In genomic region chr7:100493117-100493483, GRCm38 (mm10) we compare ENCODE assay signal across 8 mouse cellular contexts. TPM values are rescaled to one million over a fixed set of nuclear protein-coding genes. Genes with fewer than 3 reads are reported as not detected.
DNase-seq lines count a peak whose midpoint lies in the region; ATAC-seq and TF ChIP-seq lines count a peak whose summit lies in the region.

TSS of gene Ucp2 (plus strand) at chr7:100493337.

- H3K9ac ChIP-seq in hindbrain, embryonic 14.5 days, result peak within 1 kb of the TSS; percentile 49

- ATAC-seq in G1E (ENCODE audit: extremely low read depth, insufficient number of reproducible peaks, low FRiP score, poor library complexity, severe bottlenecking), result peak; percentile 46
- 0 out of 2 replicates have a peak, but pooled peaks have one; percentile 7 for ATAC-seq in hindbrain, embryonic 14.5 days (ENCODE audit: low FRiP score)

- H3K9me3 ChIP-seq in G1E (replicated peaks), result no peaks in the 10 kb centered on the region
- no peaks in the 10 kb centered on the region for H3K9me3 ChIP-seq in hindbrain, embryonic 14.5 days (ENCODE audit: control insufficient read depth, low read length)

- under 1% methylated on average over 26 of the region's 27 CpGs for WGBS in hindbrain, embryonic 14.5 days

- peaks cover 54% of the 10 kb centered on the region for H3K4me1 ChIP-seq in G1E (ENCODE audit: insufficient read depth, low read depth, low read length)
- peaks cover 32% of the 10 kb centered on the region; the same call in 1 of the 2 replicates for H3K4me1 ChIP-seq in hindbrain, embryonic 14.5 days (replicated peaks; ENCODE audit: control insufficient read depth, insufficient read depth, low read length)

- peaks cover 44% of the 10 kb centered on the region for H3K36me3 ChIP-seq in G1E (replicated peaks)
- H3K36me3 ChIP-seq in hindbrain, embryonic 14.5 days (replicated peaks; ENCODE audit: control insufficient read depth, insufficient read depth), result no peaks in the 10 kb centered on the region

- DNase-seq in G1E (ENCODE audit: low spot score), result peak; percentile 83
- DNase-seq in c-Kit-negative CD71-positive TER-119-positive erythroid progenitor cells, embryonic 14.5 days (ENCODE audit: low read depth, low spot score), result peak; percentile 90
- DNase-seq in gastrocnemius, adult 18-20 months (ENCODE audit: low spot score), result peak; percentile 72
- DNase-seq in hindbrain, embryonic 14.5 days (ENCODE audit: low spot score), result peak; percentile 58
- peak in 1 of 2 experiments; percentile 56 for DNase-seq in layer of hippocampus, postnatal 25 days (ENCODE audit: extremely low spot score in 1 of 2, low spot score in 1 of 2)
- peak; percentile 96 for DNase-seq in lung, postnatal 14 days
- DNase-seq in ovary, postnatal 14 days (ENCODE audit: low spot score), result peak; percentile 85
- DNase-seq in thymus, postnatal 36 days, result peak; percentile 97 to 99

- 0 out of 2 replicates have a peak within 1 kb of the TSS, but pooled peaks have one; percentile 41 for H3K27ac ChIP-seq in hindbrain, embryonic 14.5 days

- no peaks in the 10 kb centered on the region for H3K27me3 ChIP-seq in G1E (ENCODE audit: insufficient read depth, low read length)
- H3K27me3 ChIP-seq in hindbrain, embryonic 14.5 days (ENCODE audit: control insufficient read depth, insufficient read depth, low read length), result no peaks in the 10 kb centered on the region

- peak within 1 kb of the TSS; percentile 64 for H3K4me2 ChIP-seq in hindbrain, embryonic 14.5 days (replicated peaks)

- peak within 1 kb of the TSS; percentile 91 for H3K4me3 ChIP-seq in G1E (ENCODE audit: low read depth, low read length)
- peak within 1 kb of the TSS; percentile 28 for H3K4me3 ChIP-seq in hindbrain, embryonic 14.5 days (replicated peaks; ENCODE audit: low read length)

- no peak for TF ChIP-seq CTCF in G1E (IDR thresholded peaks at IDR 0.05; ENCODE audit: low read depth, low read length)

RNA-seq across cellular contexts. Expression of gene Ucp2, which starts in this region (rescaled TPM):
- total RNA-seq in G1E (2014; fragmentation: Nextera tagmentation) (688 and 701 TPM in 2 replicates), G1E (2017) (142 and 164 TPM in 2 replicates)
- 838 and 989 TPM in 2 replicates for polyA plus RNA-seq in G1E (2012)
- 10 to 100 TPM; 16.6 to 17.4 TPM for total RNA-seq in gastrocnemius, adult 18-20 months (2021)
- 73.5 and 77.2 TPM in 2 replicates for polyA plus RNA-seq in hindbrain, embryonic 14.5 days (2014; fragmentation: Nextera tagmentation; extraction: Ambion mirVana)
- 10 to 100 TPM; 67.2 to 72.0 TPM for total RNA-seq in layer of hippocampus, postnatal 25 days (2021)

Comparison
In these comparisons a context has a peak if more than half of its experiments do, and no peak if none do; other contexts are left out.
1. RNA of gene Ucp2 (polyA plus RNA-seq): 838 to 989 TPM in G1E; 73.5 to 77.2 TPM in hindbrain, embryonic 14.5 days; every median in the first group is over 10 times any median in the second.